Mouse (Mus musculus): ENCODE data around the gene Dock11.

DNA sequence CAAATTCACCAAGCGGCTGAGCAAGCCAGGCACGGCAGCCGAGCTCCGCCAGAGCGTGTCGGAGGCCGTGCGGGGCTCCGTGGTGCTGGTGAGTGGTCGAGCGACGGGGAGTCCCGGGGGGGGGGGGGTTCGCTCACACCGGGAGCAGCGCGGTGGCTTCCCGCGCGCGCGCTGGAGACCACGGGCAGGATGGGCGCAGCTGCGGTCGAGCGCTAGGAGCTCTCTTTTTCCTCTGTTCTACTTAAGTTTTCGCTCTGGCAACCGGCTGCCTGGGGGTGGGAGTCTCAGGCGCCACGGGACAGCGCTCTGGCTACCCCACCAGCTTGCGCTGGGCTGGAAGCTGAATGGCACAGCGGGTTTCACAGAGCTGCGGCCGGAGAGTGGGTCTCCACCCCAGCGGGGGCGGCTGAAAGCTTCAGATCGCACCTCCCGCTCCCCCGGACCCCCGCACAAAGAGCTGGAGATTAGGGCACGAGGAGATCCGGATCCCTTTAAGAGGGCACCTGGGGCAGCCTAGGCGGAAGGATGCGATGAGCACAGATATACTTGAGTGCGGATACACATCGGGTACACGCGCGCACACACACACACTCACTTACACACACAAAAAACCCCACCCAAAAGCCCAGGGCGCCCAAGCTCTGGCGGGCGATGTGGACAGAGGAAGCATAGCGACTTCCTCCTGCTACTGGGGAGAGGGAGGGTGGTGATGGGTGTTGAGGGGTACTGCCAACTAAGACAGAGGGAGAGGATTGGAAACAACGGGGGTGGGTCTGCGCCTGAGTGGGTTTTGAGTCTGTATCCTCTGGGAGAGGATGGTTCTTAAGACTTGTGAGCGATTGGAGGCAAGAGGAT lies 540 bp downstream of the Dock11 start:
- TF ChIP-seq CTCF (conservative IDR thresholded peaks at IDR 0.05; ENCODE audit: low read length): no peak
- TF ChIP-seq POU5F1 (IDR thresholded peaks at IDR 0.05; ENCODE audit: borderline replicate concordance, low read length): no peak
- TF ChIP-seq NANOG (IDR thresholded peaks at IDR 0.05; ENCODE audit: borderline replicate concordance, low read length): no peak
